Mouse (Mus musculus) adrenal gland (tissue): Measurements from ENCODE around the gene Clrn2.

Experiments
- intact Hi-C: fragments of 180-260 bp; cut with DNase I; formaldehyde crosslinking; loops from one replicate; pipeline ENCODE4 v1.15.1; 2025
- long read RNA-seq, 2 experiments: library from polyadenylated mRNA; unstranded; transcript quantifications; one replicate each; pipeline ENCODE4 v2.0.0; 2020; ENCODE audit warnings: borderline replicate concordance in 1 of 2; ENCODE audit not compliant: insufficient replicate concordance in 1 of 2

The Clrn2 gene
- long read RNA-seq, experiment 1 = 0 reads
- long read RNA-seq, experiment 2 = 0 reads

DNA sequence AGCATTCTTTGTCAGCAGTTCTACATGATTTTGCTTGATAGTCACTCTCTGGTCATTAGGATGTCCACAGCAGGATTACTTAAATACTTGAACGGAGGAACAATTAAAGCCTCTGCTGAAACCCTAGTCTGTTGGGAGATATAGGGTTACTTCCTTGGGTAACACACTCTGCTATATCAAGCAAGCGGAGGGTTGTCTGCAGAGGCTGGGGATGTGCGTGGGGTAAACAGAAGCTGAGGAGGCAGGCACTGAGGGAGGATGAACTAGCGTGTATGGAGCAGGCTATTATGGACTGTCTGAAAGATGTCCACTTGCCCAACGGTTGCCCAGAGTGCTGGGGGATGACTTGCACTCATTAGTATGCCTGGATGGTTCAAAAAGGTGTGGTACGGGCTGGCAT lies at the start of gene Clrn2:
Gene Clrn2 (plus strand): TSS at position 301 of the 400 bp plus-strand sequence.
- intact Hi-C loops = loop anchor here (5.0 kb wide), 1 partner anchor 39 kb away; the partner anchor contains the start of gene Lap3

DNA sequence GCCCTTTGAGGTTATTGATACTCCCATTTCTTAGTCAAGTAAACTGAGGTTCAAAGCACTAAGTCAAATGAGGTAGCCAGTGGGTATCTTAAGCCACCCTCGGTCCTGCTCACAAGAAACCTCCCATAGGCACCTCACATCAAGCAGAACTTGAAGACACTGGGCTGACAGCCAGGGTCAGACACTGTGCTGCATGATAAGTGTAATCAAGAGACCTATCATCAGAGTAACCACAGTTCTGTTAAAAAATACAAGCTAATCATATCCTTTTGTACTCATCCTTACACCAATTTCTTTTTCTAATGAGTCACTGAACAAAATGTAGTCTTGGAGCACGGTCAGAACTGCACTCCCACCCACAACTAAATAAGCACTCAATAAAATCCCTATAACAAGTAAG lies 47.4 kb upstream of the Clrn2 start:
- intact Hi-C loops = loop anchor here (10.0 kb wide), 1 partner anchor 921 kb away; no protein-coding TSS in a partner anchor

DNA sequence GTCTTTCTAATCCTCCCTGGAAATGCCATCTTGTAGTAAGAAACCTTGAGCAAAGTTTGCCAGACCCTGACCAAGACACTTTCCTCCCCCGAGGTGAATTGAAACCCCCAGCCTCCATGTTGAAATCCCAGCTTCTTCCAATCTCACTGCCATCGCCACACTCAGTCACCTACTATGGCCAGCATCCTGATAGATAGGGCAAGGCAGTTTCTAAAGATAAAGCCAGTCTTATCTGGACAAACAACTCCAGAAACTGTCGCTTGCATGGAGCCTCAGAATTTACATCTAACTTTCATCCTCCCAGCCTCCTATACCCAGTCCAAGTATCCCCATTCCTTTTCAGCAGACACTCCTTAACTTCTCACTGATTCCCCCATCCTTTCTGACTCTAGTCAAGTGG lies 37.1 kb upstream of the Clrn2 start:
- intact Hi-C loops = no loop called here

DNA sequence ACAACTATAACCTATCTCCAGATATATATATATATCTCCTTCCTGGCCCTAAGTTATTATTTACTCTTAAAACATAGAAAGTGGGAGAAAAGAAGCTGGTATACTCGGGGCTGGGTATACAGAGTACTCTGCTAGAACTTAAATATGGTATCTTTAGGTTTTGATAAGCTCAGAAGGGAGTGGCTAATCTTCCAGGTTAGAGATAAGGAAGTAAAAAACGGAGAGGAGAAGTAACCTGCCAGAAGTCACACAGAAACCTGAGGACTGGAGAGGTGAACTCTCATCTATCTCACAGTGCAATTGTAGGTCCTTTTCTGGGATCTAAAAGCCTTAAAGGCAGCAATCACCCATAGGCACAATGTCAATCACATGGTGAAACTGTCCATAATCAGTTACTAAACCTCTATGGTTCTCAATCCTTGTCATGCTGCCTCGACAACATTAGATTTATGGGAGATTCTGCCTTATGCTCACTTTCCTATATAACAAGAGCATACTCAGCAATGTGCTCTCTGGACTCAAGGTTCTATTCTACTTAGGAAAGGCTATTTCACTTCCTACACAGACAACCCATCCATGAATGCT lies 35.6 kb upstream of the Clrn2 start:
- intact Hi-C loops = no loop called here

DNA sequence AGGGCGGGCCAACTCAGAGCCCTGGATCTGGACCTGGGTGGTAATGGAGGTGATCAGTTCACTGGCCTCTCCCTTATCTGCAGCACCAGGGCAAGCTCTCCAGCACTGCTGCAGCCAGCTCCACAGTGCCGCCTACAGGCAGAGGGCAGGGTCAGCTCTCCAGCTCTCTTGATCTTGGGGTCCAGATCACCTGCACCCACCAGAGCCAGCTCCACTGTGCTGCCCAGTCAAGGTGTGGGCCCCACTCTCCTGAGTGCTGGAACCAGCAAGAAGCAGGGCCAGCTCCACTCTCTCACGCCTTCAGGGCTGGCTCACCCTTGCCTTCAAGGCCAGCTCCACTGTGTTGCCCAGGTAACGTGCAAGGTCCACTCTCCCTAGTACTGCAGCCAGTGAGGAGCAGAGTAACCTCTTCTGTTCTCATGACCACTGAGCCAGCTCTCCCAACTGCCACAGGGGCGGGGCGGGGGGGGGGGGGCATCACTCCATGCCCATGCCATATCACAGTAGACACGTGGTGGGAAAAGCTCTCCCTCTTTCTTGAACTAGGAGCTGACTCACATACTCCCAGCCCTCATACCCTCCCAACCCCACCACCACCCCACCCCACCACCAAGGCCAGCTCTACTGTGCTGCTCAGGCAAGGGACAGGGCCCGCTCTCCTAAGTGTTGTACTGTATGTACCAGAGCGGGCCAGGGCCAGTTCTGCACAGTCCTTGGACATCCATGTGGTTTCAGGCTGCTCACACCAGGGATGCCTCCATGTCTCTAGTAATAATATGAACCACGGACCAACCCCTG lies 33.5 kb upstream of the Clrn2 start:
- intact Hi-C loops = loop anchor here (5.0 to 10.0 kb wide), 3 partner anchors 1118 to 1365 kb away; no protein-coding TSS in a partner anchor

DNA sequence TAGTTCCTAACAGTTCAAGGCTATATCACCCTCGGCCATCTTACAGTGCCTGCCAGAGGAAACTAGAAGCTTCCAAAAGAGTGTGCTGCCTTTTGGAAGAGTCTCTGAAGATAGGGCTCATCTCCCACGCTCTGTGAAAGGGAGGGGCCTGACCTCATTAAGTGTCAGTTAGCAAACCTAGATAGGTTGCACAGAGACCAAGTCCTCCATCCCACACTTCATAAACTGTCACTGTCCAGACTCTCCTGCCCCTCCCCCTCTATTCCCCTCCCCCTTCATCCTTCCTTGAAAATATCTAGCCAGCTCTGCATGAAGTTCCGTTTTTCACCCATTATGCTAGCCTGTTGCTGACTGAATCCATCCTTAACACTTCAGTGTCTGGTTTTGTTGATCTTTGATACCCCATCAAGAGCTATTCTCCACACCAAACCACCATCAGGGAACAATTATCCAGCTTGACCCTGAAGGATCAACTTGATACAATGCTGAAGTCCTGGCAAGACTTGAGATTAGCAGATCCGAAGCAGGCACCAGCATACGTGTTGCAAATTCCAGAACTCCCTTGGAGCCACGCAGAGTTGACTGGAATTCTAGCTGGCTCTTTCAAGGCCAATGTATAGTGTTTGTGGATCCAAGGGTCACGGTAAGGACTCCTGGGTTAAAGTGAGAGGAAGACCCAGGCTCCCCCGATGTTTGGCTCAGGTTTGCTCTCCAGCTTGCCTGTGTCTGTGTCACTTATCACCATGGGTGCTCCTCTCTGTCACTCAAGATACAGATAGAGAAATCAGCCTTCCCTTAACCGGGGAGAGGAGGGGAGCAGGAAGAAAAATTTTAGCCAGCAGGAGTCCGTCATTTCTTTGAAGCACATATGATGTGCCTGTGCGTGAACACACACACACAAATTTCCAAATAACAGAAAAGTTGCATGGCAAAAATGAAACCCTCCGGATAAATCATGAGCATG lies 31.4 kb upstream of the Clrn2 start:
- intact Hi-C loops = loop anchor here (5.0 to 10.0 kb wide), 3 partner anchors 1120 to 1367 kb away; no protein-coding TSS in a partner anchor

DNA sequence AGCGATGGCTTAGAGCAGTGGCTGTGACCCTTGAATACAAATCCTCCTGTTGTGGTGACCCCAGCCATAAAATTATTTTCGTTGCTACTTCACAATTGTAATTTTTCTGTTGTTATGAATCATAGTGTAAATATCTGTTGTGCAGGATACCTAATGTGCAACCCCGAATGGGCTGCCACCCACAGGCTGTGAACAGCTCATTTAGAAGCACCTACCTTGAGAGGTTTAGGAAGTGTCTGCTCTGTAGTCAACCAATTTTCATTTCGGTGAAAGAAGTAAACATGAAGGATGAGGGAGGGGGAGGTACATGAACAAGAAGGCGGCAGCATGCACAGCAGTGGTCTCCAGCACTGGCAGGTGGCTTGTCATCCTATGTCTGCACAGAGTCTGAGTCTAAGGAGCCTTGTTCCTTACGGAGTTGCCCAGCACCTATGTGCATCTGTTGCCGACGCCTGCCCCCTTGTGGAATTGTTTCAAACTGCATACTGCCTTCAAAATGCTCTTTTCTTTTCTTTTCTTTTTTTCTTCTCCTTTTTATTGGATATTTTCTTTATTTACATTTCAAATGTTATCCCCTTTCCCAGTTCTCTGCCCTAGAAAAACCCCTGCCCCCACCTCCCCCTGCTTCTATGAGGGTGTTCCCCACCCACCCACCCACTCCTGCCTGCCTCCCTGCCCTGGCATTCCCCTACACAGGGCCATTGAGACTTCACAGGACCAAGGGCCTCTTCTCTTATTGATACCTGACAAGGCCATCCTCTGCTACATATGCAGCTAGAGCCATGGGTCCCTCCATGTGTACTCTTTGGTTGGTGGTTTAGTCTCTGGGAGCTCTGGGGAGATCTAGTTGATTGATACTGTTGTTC lies 29.3 kb upstream of the Clrn2 start:
- intact Hi-C loops = loop anchor here (5.0 to 10.0 kb wide), 3 partner anchors 1122 to 1369 kb away; no protein-coding TSS in a partner anchor

DNA sequence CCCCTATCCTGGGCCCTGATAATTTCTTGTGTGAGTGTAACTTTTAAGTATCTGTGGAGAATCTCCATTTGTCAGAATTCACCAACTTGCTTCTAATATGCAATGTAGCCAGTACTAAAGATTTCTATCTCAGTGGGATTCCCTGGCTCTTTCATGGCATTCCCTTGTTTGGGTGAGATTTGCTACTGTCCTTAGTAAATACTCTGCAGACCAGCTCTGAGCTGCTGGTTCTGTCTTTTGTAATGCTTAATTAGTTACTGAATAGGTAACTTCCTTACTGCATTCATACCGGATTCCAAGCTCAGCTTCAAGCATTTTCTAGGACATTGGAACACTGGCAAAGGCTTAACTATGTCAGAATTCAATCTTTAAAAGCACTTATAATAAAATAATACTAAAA lies 27.8 kb upstream of the Clrn2 start:
- intact Hi-C loops = loop anchor here (10.0 kb wide), 1 partner anchor 1371 kb away; no protein-coding TSS in a partner anchor

DNA sequence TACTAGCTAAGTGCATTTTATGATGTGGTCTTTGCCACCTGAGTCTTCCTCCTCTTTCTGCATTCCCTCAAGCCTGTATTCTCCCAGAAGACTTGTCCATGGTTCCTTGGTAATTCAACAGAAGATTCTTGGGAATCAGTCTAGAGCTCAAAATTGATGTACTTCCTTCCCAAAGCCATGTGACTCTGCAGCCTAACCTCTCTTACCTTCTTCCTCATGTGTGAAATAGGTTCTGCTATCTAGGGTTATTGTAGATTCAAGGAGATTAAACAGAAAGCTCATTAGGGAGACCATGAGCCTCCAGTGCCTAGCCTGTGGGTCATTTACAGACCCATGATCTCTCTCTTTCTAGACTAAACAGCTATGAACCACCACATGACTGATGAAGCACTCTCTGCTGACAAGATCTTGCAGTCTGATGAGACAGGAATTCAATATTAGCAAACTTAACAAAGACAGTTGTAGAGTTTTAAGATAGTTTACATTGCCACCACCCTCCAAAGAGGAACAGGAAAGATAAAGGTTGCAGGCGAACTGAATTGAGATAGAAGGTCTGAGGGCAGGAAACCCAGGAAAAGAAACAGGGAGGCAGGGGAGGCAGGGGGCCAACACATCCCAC lies 27.0 kb upstream of the Clrn2 start:
- intact Hi-C loops = loop anchor here (10.0 kb wide), 1 partner anchor 1372 kb away; no protein-coding TSS in a partner anchor

DNA sequence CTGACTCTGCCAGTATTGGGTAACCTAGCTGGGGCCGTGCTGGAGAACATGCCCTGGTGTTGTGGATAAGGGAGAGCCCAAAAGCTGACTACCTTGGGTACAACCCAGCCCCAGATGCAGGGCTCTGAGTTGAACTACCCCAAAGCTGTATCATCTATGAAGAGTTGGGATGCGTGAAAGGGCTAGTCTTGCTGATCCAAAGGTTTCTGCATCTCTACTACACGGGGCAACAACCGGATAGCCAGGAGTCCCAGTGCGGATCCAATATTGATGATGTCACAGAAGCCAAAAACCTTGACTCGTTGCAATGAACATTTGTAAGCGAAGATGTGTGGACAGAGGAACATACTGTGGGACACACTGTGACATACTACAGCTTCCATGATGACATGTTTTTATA lies 25.7 kb upstream of the Clrn2 start:
- intact Hi-C loops = loop anchor here (10.0 kb wide), 1 partner anchor 1373 kb away; no protein-coding TSS in a partner anchor

DNA sequence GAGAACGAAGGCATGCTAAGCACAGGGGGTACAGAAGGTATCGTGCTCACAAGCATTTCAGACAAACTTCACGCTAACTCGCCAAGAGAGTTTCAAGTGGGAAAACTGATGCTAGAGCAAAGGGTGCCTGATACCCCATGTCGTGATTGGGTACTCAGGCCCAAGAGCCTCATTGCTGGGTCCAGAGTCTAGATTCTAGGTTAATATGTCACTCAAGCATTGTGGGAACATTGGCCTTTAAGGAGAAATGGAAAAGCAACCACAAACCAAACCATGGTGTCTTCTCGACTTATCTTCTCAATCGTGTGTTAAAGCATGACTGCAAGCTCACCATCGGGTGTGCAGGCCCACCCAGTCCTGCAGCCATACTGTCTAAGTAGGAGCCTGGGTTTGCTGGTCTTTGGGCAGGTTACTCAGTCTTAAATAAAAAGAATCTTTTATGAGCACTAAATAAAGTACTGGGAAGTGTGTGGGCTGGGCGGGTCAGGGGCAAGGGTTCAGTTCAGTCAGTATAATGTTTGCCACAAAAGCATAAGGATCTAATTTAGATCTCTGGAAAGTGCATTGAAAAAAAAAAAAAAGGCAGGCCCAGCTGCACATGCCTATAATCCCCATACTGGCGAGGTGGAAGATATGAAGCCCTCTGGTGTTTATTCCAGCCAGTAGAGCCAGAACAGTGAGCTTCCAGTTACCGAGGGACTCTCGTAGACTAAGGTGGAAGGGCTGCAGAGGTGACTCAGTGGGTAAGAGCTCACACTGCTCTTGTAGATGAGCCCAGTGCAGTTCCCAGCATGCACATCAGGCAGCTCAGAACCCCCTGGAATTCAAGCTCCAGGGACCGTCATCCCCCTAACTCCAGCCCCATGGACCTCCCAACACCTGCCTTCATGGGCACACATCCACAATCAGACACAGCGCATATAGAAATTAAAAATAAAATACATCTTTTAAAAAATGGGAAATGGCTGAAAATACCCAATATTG lies 17.3 kb upstream of the Clrn2 start:
- intact Hi-C loops = no loop called here

DNA sequence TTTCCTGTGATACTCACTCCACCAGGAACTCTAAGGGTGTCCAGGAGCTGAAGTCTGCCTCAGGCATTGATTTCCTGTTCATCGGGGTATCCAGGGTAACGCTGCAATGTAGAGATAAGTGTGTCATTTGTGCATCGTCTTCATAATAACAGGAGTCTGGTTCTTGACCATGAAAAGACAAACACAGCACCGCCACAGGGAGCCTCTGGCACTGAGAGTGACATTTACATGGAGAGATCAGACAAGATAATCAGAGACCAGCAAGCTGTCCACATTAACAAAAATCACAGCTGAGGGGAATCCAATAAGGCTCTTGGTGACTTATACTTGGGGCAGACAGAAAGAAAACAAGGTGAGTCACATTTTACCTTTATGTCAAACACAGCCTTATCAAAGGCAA lies 15.7 kb upstream of the Clrn2 start:
- intact Hi-C loops = no loop called here

DNA sequence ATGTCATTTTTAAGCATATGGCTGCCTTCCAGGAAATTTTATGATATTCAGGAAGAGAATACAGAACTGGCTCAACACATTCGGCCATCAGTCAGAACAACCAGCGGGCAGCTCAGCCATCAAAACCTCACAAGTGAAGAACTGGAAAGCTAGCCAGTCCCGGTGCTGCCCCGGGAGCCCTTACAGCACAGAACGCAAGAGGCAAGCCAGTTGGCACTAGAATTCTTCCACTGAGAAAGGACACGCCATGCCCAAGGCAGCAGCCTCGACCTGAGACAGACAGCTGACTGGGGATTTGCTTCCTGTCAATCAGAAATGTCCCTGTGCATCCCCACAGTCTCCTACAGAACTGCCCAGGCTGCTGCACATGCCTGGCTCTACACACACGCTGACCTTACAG lies 15.2 kb upstream of the Clrn2 start:
- intact Hi-C loops = no loop called here

DNA sequence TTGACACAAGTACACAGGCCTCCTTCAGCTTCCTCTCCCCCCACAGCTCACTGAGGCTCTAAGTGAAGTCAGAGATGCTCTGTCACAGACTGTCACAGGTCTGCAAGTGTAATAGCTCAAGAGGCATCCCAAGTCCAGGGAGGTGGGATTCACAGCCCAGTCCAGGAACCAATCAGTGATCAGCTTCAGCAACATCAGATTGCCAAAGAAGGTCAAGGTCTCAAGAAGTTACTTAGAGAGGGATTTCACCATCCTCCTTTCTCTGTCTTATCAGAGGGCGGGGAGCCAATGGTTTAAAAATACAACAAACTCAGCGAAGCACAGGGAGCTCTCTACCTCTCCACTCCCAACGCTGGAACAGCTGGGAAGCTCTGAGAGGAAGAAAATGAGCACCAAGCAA lies 12.4 kb upstream of the Clrn2 start:
- intact Hi-C loops = no loop called here

DNA sequence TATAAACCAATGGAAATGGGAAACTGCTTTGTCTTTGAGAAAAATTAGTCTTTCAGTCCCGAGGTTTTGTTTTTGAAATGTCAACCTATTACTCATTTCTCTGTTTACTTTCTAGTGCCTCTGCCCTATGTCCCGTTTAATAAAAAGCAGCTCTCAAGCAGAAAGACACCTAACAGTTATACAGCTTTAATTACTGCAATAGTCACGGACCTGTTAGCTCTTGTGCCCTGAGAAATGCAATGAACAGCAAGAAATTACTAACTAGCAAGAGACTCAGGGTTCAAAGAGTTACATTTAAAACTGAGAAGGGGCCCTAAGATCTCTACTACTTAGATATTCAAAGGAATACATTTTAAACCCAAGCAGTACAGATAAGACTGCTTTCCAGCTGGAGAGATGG lies 11.8 kb upstream of the Clrn2 start:
- intact Hi-C loops = no loop called here

DNA sequence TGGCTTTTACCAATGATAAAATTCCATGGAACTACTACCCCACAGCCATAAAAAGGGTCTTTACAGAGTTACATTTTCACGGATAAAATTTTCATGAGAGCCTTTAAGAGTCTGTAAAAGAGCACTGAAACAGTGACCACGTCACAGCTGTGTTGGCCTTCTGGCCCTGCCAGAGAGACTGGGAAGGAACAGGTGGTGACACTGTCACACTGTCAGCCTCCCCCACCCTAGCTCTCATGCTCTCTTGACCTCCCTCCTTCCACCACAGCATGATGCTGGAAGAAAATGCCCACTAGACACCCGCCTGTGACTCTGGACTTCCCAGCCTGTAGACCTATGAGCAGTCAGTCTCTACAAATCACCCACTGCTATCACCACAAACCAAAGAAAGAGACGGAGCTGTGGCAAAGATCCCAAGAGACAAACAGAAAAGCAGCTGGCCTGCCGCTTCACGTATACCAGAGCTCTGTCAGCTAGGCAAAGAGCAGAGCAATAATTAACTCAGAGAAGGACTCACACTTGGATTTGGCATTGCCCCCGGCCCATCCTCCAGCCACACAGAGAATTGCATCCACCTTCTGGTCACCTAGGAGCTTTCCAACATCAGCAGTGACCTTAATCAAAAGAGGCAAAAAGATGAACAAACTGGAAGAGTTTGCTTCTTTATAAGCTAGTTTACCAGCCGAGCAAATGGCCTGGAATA lies 9.3 kb upstream of the Clrn2 start:
- intact Hi-C loops = no loop called here

DNA sequence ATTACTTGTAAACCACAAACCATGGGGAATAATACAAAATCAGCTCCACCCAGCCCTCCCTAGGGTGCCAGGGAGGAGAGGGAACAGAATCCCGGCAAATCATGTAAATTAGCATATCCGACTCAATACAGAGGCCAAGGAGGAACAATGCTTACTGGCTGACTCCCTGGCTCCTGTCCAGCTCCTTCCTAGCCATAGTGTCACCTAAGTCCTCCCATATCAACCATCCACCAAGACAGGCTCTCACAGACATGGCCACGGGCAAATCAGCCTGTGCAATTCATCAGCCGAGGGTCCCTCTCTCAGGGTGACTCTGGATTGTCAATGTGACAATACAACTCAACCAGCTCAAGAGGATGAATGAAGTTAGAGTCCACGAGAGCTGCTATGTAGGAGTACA lies 4.9 kb upstream of the Clrn2 start:
- intact Hi-C loops = no loop called here

DNA sequence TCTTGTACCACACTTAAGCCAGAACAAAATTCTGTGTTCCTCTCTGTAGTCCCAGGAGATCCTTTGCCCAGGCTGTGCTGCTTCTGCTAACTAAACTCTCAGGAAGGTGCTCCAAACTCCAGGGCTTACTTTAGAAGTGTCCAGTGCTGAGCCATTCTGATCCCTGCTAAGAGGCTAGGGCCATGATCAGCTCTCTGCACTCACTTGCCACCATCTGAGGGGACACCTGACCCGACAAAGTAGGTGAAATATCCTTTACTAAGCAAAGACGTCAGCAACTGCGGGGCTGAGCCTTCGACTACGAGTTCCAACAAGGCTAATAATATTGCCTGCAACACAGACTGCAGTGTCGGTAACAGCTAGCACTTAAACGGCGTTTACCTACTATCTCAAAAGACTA lies 4.3 kb upstream of the Clrn2 start:
- intact Hi-C loops = no loop called here
